Mouse (Mus musculus) layer of hippocampus, postnatal 10 days (tissue): Measurements from ENCODE around the gene R3hcc1l. TPM values are rescaled to one million over a fixed set of nuclear protein-coding genes. Genes with fewer than 3 reads are reported as not detected.

Experiments
- total RNA-seq, 2 experiments: library from RNA; stranded (reverse); gene quantifications; 2 replicates each; pipeline ENCODE4 v1.2.3; 2021

The R3hcc1l gene
- total RNA-seq, 2 experiments from 2014 or later = 16.2 to 16.4 TPM

Other genes starting within 250 kb of the R3hcc1l start
- gene Crtac1, start 87.0 kb upstream of the R3hcc1l start, total RNA-seq = 100 to 1,000 TPM in 1 of 2 experiments, 10 to 100 TPM in 1; 96.8 to 103 TPM
- under 1 TPM; 0.18 to 0.22 TPM for gene Loxl4, start 94.1 kb downstream of the R3hcc1l start, total RNA-seq
- gene Pyroxd2, start 234.0 kb downstream of the R3hcc1l start, total RNA-seq = 1 to 10 TPM; 3.3 to 4.2 TPM